Mouse (Mus musculus) heart, adult 2 months (tissue): ENCODE data around the gene Dclre1c. TPM values are rescaled to one million over a fixed set of nuclear protein-coding genes. Genes with fewer than 3 reads are reported as not detected.

Experiments
- DNase-seq, 2 experiments: peaks; one replicate each; pipeline ENCODE4 v3.0.0; 2021
- H3K27ac ChIP-seq: fragments of 200-600 bp; 2 replicates; pipeline ENCODE4 v1.8.1; 2022
- H3K27me3 ChIP-seq: fragments of 200-500 bp; 2 replicates; pipeline ENCODE4 v1.6.1; 2012; ENCODE audit warnings: mild to moderate bottlenecking, low read length, inconsistent platforms, mixed read lengths; ENCODE audit not compliant: control insufficient read depth, insufficient read depth
- H3K36me3 ChIP-seq: fragments of 200-500 bp; 2 replicates; pipeline ENCODE4 v1.6.1; 2012; ENCODE audit warnings: low read length, inconsistent platforms; ENCODE audit not compliant: control insufficient read depth, insufficient read depth
- H3K4me1 ChIP-seq: fragments of 200-500 bp; 2 replicates; pipeline ENCODE4 v1.6.1; 2011; ENCODE audit warnings: low read length; ENCODE audit not compliant: control insufficient read depth, insufficient read depth
- H3K4me3 ChIP-seq: fragments of 200-600 bp; 2 replicates; pipeline ENCODE4 v1.8.1; 2022
- H3K79me2 ChIP-seq: fragments of 200-500 bp; replicated peaks from 2 replicates; pipeline ENCODE4 v1.6.1; 2012; ENCODE audit warnings: mild to moderate bottlenecking, inconsistent platforms, low read length, moderate library complexity, mixed read lengths; ENCODE audit not compliant: control insufficient read depth, insufficient read depth
- H3K9ac ChIP-seq: fragments of 200-500 bp; 2 replicates; pipeline ENCODE4 v1.6.1; 2012; ENCODE audit warnings: low read depth, mild to moderate bottlenecking, control low read depth, inconsistent platforms, low read length, mixed read lengths
- CTCF ChIP-seq: fragments of 200-600 bp; IDR thresholded peaks from 2 replicates; pipeline ENCODE4 v1.8.1; 2022; ENCODE audit warnings: antibody characterized with exemption, mild to moderate bottlenecking, moderate library complexity
- EP300 ChIP-seq: fragments of 200-500 bp; IDR thresholded peaks from 2 replicates; pipeline ENCODE4 v1.6.1; 2011; ENCODE audit warnings: low read depth, low read length, control low read depth; ENCODE audit not compliant: insufficient read depth
- POLR2A ChIP-seq: fragments of 200-500 bp; IDR thresholded peaks from 2 replicates; pipeline ENCODE4 v1.6.1; 2011; ENCODE audit warnings: mild to moderate bottlenecking, low read depth, low read length, control low read depth; ENCODE audit not compliant: insufficient read depth
- WGBS: fragments of 180-500 bp; shearing (Covaris S2); methylation state at CpG from one replicate; pipeline ENCODE4 v1.1.7; 2018; 5-methylcytosine and 5-hydroxymethylcytosine counted together
- intact Hi-C: fragments of 180-260 bp; cut with DNase I; formaldehyde crosslinking; loops from one replicate; pipeline ENCODE4 v1.15.1; 2025
- polyA plus RNA-seq: library from polyadenylated mRNA; depleted of rRNA; stranded (reverse); fragments of >200 nt; gene quantifications from 2 replicates; pipeline ENCODE4 v1.2.3, GENCODE M21; 2012
- total RNA-seq, 2 experiments: library from RNA; stranded (reverse); gene quantifications; 2 replicates each; pipeline ENCODE4 v1.2.3; 2021

Gene Dclre1c
- total and polyA plus RNA-seq, 3 experiments = 2.1 to 2.7 (median 2.1) TPM

- H3K9ac ChIP-seq = no peak overlapping the region
- H3K79me2 ChIP-seq = no peaks in the 10 kb centered on the region
- no peaks in the 10 kb centered on the region for H3K36me3 ChIP-seq
- TF ChIP-seq EP300 (no peak), POLR2A (no peak), CTCF (no peak)
- intact Hi-C loops = no loop called here
- H3K27me3 ChIP-seq = no peaks in the 10 kb centered on the region
- DNase-seq = no peak
- 94% methylated on average over 9 of the region's 9 CpGs for WGBS
- H3K27ac ChIP-seq = no peak overlapping the region
- H3K4me1 ChIP-seq = no peaks in the 10 kb centered on the region
- no peak overlapping the region for H3K4me3 ChIP-seq
Measured at GRCm38 (mm10) chr2:3430956-3431355, 7.0 kb downstream of the Dclre1c start.

GRCm38 (mm10) chr2:3435369-3436061, 11.6 kb downstream of the Dclre1c start:
- Histone ChIP-seq H3K9ac (no peak overlapping the region), H3K4me1 (no peaks in the 10 kb centered on the region), H3K27me3 (no peaks in the 10 kb centered on the region), H3K79me2 (no peaks in the 10 kb centered on the region), H3K36me3 (no peaks in the 10 kb centered on the region), H3K27ac (no peak overlapping the region), H3K4me3 (no peak overlapping the region)
- WGBS = 82% methylated on average over 6 of the region's 6 CpGs
- no peak for TF ChIP-seq EP300
- no peak for TF ChIP-seq POLR2A
- no peak for TF ChIP-seq CTCF
- no peak for DNase-seq
- intact Hi-C loops = no loop called here

GRCm38 (mm10) chr2:3437956-3438355, 14.0 kb downstream of the Dclre1c start:
- intact Hi-C loops = no loop called here
- Histone ChIP-seq H3K4me3 (no peak overlapping the region), H3K36me3 (no peaks in the 10 kb centered on the region), H3K4me1 (no peaks in the 10 kb centered on the region), H3K27ac (no peak overlapping the region), H3K9ac (no peak overlapping the region), H3K79me2 (no peaks in the 10 kb centered on the region), H3K27me3 (no peaks in the 10 kb centered on the region)
- 81% methylated on average over 7 of the region's 7 CpGs for WGBS
- TF ChIP-seq POLR2A = no peak
- TF ChIP-seq EP300 = no peak
- TF ChIP-seq CTCF = no peak
- DNase-seq = no peak

GRCm38 (mm10) chr2:3444206-3444605, 20.3 kb downstream of the Dclre1c start:
- DNase-seq = no peak
- Histone ChIP-seq H3K4me1 (no peaks in the 10 kb centered on the region), H3K36me3 (no peaks in the 10 kb centered on the region), H3K4me3 (no peak overlapping the region), H3K27ac (no peak overlapping the region), H3K79me2 (no peaks in the 10 kb centered on the region), H3K9ac (no peak overlapping the region), H3K27me3 (no peaks in the 10 kb centered on the region)
- intact Hi-C loops = no loop called here
- TF ChIP-seq POLR2A (no peak), CTCF (no peak)
- 62% methylated on average over 7 of the region's 7 CpGs for WGBS

GRCm38 (mm10) chr2:3445984-3446383, 22.1 kb downstream of the Dclre1c start:
- Histone ChIP-seq H3K4me3 (no peak overlapping the region), H3K27me3 (no peaks in the 10 kb centered on the region), H3K27ac (no peak overlapping the region), H3K9ac (no peak overlapping the region), H3K79me2 (no peaks in the 10 kb centered on the region), H3K4me1 (no peaks in the 10 kb centered on the region), H3K36me3 (no peaks in the 10 kb centered on the region)
- 93% methylated on average over 4 of the region's 4 CpGs for WGBS
- no peak for TF ChIP-seq EP300
- TF ChIP-seq CTCF = no peak
- no peak for TF ChIP-seq POLR2A
- DNase-seq = no peak
- intact Hi-C loops = no loop called here

GRCm38 (mm10) chr2:3449431-3449830, 25.5 kb downstream of the Dclre1c start:
- no peaks in the 10 kb centered on the region for H3K79me2 ChIP-seq
- no peak overlapping the region for H3K4me3 ChIP-seq
- H3K4me1 ChIP-seq = no peaks in the 10 kb centered on the region
- H3K9ac ChIP-seq = no peak overlapping the region
- DNase-seq = no peak
- intact Hi-C loops = no loop called here
- 64% methylated on average over 2 of the region's 2 CpGs for WGBS
- no peak overlapping the region for H3K27ac ChIP-seq
- H3K36me3 ChIP-seq = no peaks in the 10 kb centered on the region
- H3K27me3 ChIP-seq = no peaks in the 10 kb centered on the region
- TF ChIP-seq EP300 = no peak
- no peak for TF ChIP-seq CTCF
- TF ChIP-seq POLR2A = no peak
